Mouse (Mus musculus) mouse embryonic stem cell (cell line): ENCODE results near the gene Spred3.
"Not testable (repeated sequence)": the region's sequence is repeated elsewhere in the genome, so short reads cannot be mapped to it uniquely, and the experiment has no call there.

Experiments
- in situ Hi-C, 2 experiments: fragments of 300-500 bp; cut with MboI; formaldehyde crosslinking; loops; 1 replicate in 1 of 2; 3 replicates in 1 of 2; pipeline ENCODE4 v1.14.3; 2019 to 2020; ENCODE audit warnings: low sequenced_read_pairs in 2 of 2, low pct_unique_long_range_greater_than_20kb in 1 of 2, mixed read lengths in 1 of 2; ENCODE audit not compliant: unreplicated experiment in 1 of 2

Gene Spred3

DNA sequence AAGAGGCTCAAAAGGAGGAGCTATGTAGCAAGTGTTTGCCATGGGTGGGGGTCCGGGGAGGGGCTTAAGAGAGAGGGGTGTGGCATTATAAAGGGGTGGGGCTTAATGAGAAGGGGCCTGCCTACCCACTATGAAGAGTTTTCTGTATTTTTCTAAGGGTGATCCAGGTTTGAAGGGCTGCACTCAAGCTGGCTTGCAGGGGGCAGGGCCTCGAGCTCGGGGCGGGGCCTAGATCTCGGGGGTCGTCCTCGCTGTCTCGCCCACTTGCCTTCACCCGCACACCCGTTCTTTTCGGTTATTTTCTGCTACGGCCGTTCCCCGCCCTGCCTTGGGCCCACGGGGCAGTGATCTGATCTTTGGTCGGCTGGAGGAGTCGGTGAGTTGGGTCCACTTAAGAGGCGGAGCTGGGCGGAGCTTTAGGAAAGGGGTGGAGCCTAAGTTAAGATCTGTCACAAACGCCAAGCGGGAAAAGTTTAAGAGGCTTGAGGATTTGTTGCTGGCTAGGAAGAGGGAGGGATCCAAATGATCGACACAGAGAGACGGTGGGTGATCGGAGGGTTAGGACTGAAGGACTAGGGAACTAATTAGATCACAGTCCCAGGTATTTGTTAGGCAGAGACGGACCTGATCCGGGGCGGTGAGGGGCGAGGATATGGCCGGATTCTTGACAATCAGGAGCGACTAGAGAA is at the start of gene Spred3, which contains the start of gene Ggn:
Gene Spred3 (minus strand): TSS at position 346 of the 689 bp plus-strand sequence.
Gene Ggn (plus strand): TSS at position 145 of the 689 bp plus-strand sequence.
- in situ Hi-C loops, result no loop called here

DNA sequence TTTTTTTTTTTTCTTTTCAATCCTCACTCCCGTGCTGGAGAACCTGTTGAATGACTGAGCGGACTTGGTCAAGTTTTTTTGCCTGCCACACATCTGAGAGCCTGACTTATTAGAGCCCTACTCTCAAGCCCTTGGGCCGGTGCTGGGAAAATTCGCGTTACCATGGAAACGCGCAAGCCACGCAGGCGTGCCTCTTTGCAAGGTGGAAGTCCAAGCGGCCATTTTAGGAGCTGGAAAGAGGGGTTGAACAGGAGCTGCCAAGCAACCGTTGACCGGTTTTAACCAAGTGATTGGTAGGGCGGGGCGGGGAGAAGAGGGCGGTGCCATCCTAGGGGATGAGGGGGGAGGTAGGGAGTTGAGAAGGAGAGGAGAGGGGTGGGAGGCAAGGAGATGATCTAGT is 44.6 kb upstream of the Spred3 start:
- in situ Hi-C loops, result no loop called here

DNA sequence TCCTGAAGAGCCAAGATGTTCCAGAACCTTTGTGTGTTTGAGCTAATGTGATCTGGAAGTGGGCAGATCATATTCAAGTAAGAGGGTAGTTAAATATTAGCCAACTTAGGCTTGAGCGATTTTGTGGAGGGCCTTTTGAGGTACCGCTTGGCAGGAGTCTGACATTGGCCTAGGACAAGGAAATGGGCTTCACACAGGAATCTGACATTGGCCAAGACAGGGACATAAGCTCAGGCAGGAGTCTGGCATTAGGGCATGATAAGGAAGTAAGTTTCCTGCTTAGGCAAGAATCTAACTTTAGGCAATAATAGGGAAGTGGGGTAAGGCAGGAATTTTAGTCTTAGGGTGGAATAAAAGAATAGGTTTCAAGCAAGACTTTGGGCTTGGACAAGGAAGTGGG is 44.0 kb upstream of the Spred3 start:
- in situ Hi-C loops, result no loop called here

GRCm38 (mm10) chr7:29213675-29214082 is 43.5 kb upstream of the Spred3 start, which contains the start of gene Catsperg1:
Gene Catsperg1 (minus strand): TSS chr7:29214035.
- in situ Hi-C loops, result no loop called here

DNA sequence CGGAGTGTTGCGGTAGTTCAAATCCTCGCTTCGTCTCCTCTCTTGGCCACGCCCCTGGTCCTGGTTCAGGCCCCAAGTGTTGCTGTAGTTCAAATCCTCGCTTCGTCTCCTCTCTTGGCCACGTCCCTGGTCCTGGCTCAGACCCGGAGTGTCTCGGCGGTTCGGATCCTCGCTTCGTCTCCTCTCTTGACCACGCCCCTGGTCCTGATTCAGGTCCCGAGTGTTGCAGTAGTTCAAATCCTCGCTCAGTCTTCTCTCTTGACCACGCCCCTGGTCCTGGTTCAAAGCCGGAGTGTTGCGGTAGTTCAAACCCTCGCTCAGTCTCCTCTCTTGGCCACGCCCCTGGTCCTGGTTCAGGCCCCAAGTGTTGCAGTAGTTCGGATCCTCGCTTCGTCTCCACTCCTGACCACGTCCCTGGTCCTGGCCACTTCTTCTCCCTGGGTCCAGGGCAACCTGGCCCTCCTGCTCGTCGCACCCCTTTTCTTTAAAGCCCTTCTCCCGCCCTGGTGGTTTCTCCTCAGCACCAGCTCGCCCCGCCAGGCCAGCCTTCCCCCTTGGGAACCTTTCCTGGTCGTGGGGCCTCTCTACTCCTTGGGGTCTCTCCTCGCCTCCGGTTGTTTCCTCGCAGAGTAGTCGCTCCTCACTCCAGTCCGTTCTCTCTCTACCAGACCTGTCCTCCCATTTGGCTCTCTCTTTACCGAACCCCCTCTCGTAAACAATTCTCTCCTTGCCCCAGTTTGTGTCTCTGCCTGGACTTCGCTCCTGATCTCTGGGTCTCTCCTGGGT is 42.8 kb upstream of the Spred3 start:
- in situ Hi-C loops, result not testable (repeated sequence)

DNA sequence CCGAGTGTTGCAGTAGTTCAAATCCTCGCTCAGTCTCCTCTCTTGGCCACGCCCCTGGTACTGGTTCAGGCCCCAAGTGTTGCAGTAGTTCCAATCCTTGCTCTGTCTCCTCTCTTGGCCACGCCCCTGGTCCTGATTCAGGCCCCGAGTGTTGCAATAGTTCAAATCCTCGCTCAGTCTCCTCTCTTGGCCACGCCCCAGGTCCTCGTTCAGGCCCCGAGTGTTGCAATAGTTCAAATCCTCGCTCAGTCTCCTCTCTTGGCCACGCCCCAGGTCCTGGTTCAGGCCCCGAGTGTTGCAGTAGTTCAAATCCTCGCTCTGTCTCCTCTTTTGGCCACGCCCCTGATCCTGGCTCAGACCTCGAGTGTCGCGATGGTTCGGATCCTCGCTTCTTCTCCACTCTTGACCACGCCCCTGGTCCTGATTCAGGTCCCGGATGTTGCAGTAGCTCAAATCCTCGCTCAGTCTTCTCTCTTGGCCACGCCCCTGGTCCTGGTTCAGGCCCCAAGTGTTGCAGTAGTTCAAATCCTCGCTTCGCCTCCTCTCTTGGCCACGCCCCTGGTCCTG is 42.1 kb upstream of the Spred3 start:
- in situ Hi-C loops, result no loop called here

GRCm38 (mm10) chr7:29211415-29212198 is 41.4 kb upstream of the Spred3 start:
- in situ Hi-C loops, result no loop called here

DNA sequence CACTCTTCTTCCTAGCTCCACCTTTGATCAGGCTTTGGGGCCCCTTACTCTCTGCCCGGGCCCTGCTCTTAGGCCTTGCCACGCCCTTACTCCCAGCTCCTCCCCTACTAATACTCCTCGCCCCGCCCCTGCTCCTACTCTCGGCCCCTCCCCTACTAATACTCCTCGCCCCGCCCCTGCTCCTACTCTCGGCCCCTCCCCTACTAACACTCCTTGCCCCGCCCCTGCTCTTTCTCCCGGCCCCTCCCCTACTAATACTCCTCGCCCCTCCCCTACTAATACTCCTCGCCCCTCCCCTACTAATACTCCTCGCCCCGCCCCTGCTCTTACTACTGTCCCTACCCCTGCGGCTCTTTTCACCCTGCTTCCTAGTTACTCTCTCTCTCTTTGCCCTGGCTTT is 40.8 kb upstream of the Spred3 start:
- in situ Hi-C loops, result not testable (repeated sequence)

- in situ Hi-C loops, result loop anchor here in 1 of 2 experiments (5.0 kb wide), 1 partner anchor 515 kb away; no protein-coding TSS in a partner anchor
These were observed 32.4 kb upstream of the Spred3 start for GRCm38 (mm10) chr7:29202577-29202976.

GRCm38 (mm10) chr7:29194230-29194629 is 24.0 kb upstream of the Spred3 start:
- in situ Hi-C loops, result not testable (repeated sequence)

DNA sequence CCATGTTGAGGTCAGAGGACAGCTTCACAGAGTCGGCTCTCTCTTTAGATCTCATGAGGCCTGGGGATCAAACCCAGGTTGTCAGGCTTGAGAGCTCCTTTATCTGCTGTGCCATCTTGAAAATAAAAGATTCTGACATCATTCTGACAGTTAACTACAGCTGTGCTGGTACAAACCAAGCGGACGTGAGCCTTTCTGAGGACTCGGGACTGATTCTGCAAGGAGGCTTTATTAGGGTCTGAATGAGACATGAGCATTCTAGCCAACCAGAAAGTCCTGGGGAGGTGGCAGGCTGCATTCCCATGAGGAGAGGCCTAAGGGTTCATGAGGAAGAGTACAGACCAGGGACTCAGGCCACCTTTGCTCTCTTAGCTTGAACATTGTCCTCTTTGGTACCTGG is 11.1 kb upstream of the Spred3 start:
- in situ Hi-C loops, result not testable (repeated sequence)

GRCm38 (mm10) chr7:29180854-29181236 is 10.6 kb upstream of the Spred3 start:
- in situ Hi-C loops, result no loop called here

DNA sequence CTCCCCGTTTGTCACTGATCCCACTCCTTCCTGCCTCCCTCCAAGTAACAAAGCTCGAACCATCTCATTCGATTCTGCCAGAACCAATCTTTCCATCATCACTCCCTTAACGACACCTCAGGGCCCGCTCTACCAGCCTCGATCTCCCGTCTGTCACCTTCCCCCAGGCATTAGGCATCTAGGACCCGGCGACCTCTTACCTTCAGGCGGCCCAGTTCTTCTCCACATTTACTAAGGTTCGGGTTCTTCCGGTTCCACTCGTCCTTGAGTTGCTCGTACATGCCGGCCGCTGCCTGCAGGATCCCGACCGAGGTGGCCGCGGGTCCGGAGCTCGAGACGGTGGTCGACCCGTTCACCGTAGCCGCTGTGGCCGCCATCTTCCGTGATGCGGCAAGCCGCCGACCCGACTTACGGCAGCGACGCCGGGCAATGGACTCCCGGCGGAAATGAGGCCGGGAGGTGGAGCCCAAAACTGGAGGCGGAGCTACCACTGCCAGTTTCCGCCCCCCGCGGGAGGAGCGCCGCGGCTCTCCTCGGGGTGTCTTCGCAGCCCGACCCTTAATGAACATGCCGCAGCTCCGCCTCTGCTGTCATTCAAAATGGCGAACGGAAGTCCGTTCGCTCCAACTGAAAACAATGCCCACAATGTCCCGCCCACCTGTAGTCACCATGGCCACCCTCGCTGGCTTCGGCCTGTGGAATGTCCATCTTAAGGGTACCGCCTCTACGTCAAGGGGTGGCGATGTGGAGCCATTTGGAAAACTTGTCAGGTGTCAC is 10.1 kb upstream of the Spred3 start, which contains the start of gene Psmd8:
Gene Psmd8 (minus strand): TSS at position 625 of the 777 bp plus-strand sequence.
- in situ Hi-C loops, result no loop called here

- in situ Hi-C loops, result no loop called here
These were observed 9.1 kb upstream of the Spred3 start for GRCm38 (mm10) chr7:29179323-29179722.

GRCm38 (mm10) chr7:29178106-29178505 is 7.9 kb upstream of the Spred3 start:
- in situ Hi-C loops, result no loop called here

DNA sequence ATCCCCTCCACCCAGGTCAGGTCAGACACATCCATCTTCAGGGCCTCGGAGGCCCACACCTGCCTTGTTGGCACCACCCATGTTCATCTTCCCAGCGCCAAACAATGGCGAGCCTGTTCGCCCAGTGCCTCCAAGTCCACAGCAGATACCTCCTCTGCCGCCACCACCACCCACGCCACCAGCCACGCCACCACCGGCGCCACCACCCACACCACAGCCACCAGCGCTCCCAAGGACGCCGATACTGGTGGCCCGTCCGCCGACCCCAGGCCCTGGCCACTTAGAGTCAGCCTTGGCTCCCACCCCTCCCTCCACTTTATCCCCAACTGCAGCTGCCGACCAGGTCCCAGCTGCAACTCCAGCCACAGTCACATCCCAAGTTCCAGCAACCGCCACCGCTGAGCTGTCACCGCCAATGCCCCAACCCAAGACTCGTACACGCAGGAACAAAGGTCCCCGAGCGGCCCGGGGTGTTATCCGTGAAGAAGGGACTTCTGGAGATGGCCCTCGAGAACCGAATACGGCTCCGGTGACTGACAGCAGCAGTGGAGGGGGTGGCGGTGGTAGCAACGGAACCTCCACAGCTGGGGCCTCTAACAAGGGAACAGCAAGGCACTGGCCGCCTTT is 2.3 kb upstream of the Spred3 start:
- in situ Hi-C loops, result no loop called here

DNA sequence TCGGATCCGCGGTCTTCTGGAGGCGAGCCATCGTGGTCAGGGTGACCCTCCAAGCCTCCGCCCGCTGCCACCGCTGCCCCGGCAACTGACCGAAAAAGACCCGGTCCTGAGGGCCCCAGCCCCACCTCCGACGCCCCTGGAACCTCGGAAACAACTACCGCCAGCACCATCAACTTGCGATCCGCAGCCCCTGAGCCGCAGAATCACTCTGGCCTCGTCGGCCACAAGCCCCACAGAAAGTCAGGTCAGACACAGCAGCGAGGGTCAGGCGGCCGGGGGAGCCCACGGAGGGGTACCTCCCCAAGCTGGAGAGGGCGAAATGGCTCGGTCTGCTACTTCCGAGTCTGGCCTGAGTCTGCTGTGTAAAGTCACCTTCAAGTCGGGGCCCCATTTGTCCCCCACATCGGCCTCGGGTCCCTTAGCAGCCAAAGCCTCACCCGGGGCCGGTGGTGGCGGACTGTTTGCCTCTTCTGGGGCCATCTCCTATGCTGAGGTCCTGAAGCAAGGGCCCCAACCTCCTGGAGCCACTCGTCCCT is 1.4 kb upstream of the Spred3 start:
- in situ Hi-C loops, result no loop called here
